Mouse (Mus musculus) liver, embryonic 12.5 days (tissue): ENCODE measurements at regions not wholly inside any gene's neighbourhood (a gene's known extent, or its start where the extent isn't known, plus 50 kb on each side); places are given as distances from the start of the nearest gene placed in this dataset.

Experiments
- ATAC-seq: fragments of 200-750 bp; cut with Nextera tagmentation; 2 replicates; pipeline ENCODE4 v1.8.0; 2017; ENCODE audit warnings: moderate number of reproducible peaks, mild to moderate bottlenecking, moderate library complexity
- H3K27ac ChIP-seq: fragments of 300-500 bp; sonication (generic); 2 replicates; pipeline ENCODE4 v1.5.1; 2016; ENCODE audit warnings: mild to moderate bottlenecking
- H3K27me3 ChIP-seq: fragments of 300-500 bp; sonication (generic); replicated peaks from 2 replicates; pipeline ENCODE4 v1.6.1; 2016; ENCODE audit warnings: mild to moderate bottlenecking, moderate library complexity
- H3K36me3 ChIP-seq: fragments of 300-500 bp; sonication (generic); 2 replicates; pipeline ENCODE4 v1.6.1; 2016; ENCODE audit warnings: mild to moderate bottlenecking, moderate library complexity
- H3K4me1 ChIP-seq: fragments of 300-500 bp; sonication (generic); 2 replicates; pipeline ENCODE4 v1.6.1; 2016
- H3K4me2 ChIP-seq: fragments of 300-500 bp; sonication (generic); 2 replicates; pipeline ENCODE4 v1.6.1; 2016; ENCODE audit warnings: mild to moderate bottlenecking, moderate library complexity
- H3K4me3 ChIP-seq: fragments of 300-500 bp; sonication (generic); 2 replicates; pipeline ENCODE4 v1.5.1; 2016; ENCODE audit warnings: mild to moderate bottlenecking, moderate library complexity
- H3K9ac ChIP-seq: fragments of 300-500 bp; sonication (generic); 2 replicates; pipeline ENCODE4 v1.6.1; 2016; ENCODE audit warnings: mild to moderate bottlenecking, moderate library complexity
- H3K9me3 ChIP-seq: fragments of 300-500 bp; sonication (generic); replicated peaks from 2 replicates; pipeline ENCODE4 v1.6.1; 2016; ENCODE audit warnings: mild to moderate bottlenecking, moderate library complexity
- WGBS: fragments of 180-500 bp; shearing (Covaris S2); methylation state at CpG from one replicate; pipeline ENCODE4 v1.1.7; 2016; ENCODE audit not compliant: insufficient replicate concordance; 5-methylcytosine and 5-hydroxymethylcytosine counted together

- H3K9me3 ChIP-seq, result no peaks in the 10 kb centered on the region
- no peak overlapping the region for H3K27ac ChIP-seq
- H3K9ac ChIP-seq, result no peak overlapping the region
- H3K4me2 ChIP-seq, result no peak overlapping the region
- WGBS, result 50% methylated on average over 2 of the region's 2 CpGs
- ATAC-seq, result no peak
- no peaks in the 10 kb centered on the region for H3K4me1 ChIP-seq
- H3K36me3 ChIP-seq, result no peaks in the 10 kb centered on the region
- no peaks in the 10 kb centered on the region for H3K27me3 ChIP-seq
- H3K4me3 ChIP-seq, result no peak overlapping the region
These were observed 365.4 kb upstream of the Gm10306 start for GRCm38 (mm10) chr4:94190940-94191339.

GRCm38 (mm10) chr4:94216265-94216664, 340.1 kb upstream of the Gm10306 start:
- 66% methylated on average over 1 of the region's 1 CpGs for WGBS
- ATAC-seq, result no peak
- Histone ChIP-seq H3K27me3 (no peaks in the 10 kb centered on the region), H3K9ac (no peak overlapping the region), H3K4me3 (no peak overlapping the region), H3K36me3 (no peaks in the 10 kb centered on the region), H3K4me1 (no peaks in the 10 kb centered on the region), H3K4me2 (no peak overlapping the region), H3K9me3 (no peaks in the 10 kb centered on the region), H3K27ac (no peak overlapping the region)

- no peak for ATAC-seq
- Histone ChIP-seq H3K27me3 (no peaks in the 10 kb centered on the region), H3K36me3 (no peaks in the 10 kb centered on the region), H3K9me3 (no peaks in the 10 kb centered on the region), H3K27ac (no peak overlapping the region), H3K9ac (no peak overlapping the region), H3K4me1 (no peaks in the 10 kb centered on the region), H3K4me2 (no peak overlapping the region), H3K4me3 (no peak overlapping the region)
- 71% methylated on average over 2 of the region's 2 CpGs for WGBS
These were observed 320.6 kb upstream of the Gm10306 start for GRCm38 (mm10) chr4:94235650-94236206.

GRCm38 (mm10) chr4:94256026-94256425, 300.3 kb upstream of the Gm10306 start:
- Histone ChIP-seq H3K27me3 (no peaks in the 10 kb centered on the region), H3K4me3 (no peak overlapping the region), H3K4me2 (no peak overlapping the region), H3K4me1 (no peaks in the 10 kb centered on the region), H3K9ac (no peak overlapping the region), H3K36me3 (no peaks in the 10 kb centered on the region), H3K27ac (no peak overlapping the region), H3K9me3 (no peaks in the 10 kb centered on the region)
- 51% methylated on average over 1 of the region's 1 CpGs for WGBS
- ATAC-seq, result no peak

- Histone ChIP-seq H3K27ac (no peak overlapping the region), H3K4me2 (no peak overlapping the region), H3K9me3 (no peaks in the 10 kb centered on the region), H3K9ac (no peak overlapping the region), H3K4me1 (no peaks in the 10 kb centered on the region), H3K27me3 (no peaks in the 10 kb centered on the region), H3K36me3 (no peaks in the 10 kb centered on the region), H3K4me3 (no peak overlapping the region)
- ATAC-seq, result no peak
These were observed 295.2 kb upstream of the Gm10306 start for GRCm38 (mm10) chr4:94261136-94261535.

GRCm38 (mm10) chr4:94281732-94282131, 274.6 kb upstream of the Gm10306 start:
- ATAC-seq, result no peak
- H3K4me1 ChIP-seq, result no peaks in the 10 kb centered on the region
- no peaks in the 10 kb centered on the region for H3K27me3 ChIP-seq
- no peaks in the 10 kb centered on the region for H3K36me3 ChIP-seq
- no peak overlapping the region for H3K4me2 ChIP-seq
- H3K27ac ChIP-seq, result no peak overlapping the region
- no peaks in the 10 kb centered on the region for H3K9me3 ChIP-seq
- no peak overlapping the region for H3K4me3 ChIP-seq
- H3K9ac ChIP-seq, result no peak overlapping the region

- no peaks in the 10 kb centered on the region for H3K27me3 ChIP-seq
- no peak for ATAC-seq
- no peak overlapping the region for H3K9ac ChIP-seq
- no peak overlapping the region for H3K27ac ChIP-seq
- H3K4me2 ChIP-seq, result no peak overlapping the region
- H3K4me1 ChIP-seq, result no peaks in the 10 kb centered on the region
- no peak overlapping the region for H3K4me3 ChIP-seq
- H3K36me3 ChIP-seq, result no peaks in the 10 kb centered on the region
- H3K9me3 ChIP-seq, result no peaks in the 10 kb centered on the region
These were observed 264.2 kb upstream of the Gm10306 start for GRCm38 (mm10) chr4:94292150-94292549.

GRCm38 (mm10) chr4:94317298-94317697, 239.0 kb upstream of the Gm10306 start:
- H3K36me3 ChIP-seq, result no peaks in the 10 kb centered on the region
- no peaks in the 10 kb centered on the region for H3K9me3 ChIP-seq
- no peaks in the 10 kb centered on the region for H3K27me3 ChIP-seq
- no peak for ATAC-seq
- no peaks in the 10 kb centered on the region for H3K4me1 ChIP-seq
- no peak overlapping the region for H3K4me2 ChIP-seq
- no peak overlapping the region for H3K9ac ChIP-seq
- H3K4me3 ChIP-seq, result no peak overlapping the region
- no peak overlapping the region for H3K27ac ChIP-seq

- Histone ChIP-seq H3K4me1 (no peaks in the 10 kb centered on the region), H3K9me3 (no peaks in the 10 kb centered on the region), H3K4me3 (no peak overlapping the region), H3K36me3 (no peaks in the 10 kb centered on the region), H3K27ac (no peak overlapping the region), H3K27me3 (no peaks in the 10 kb centered on the region), H3K9ac (no peak overlapping the region), H3K4me2 (no peak overlapping the region)
- no peak for ATAC-seq
- WGBS, result 65% methylated on average over 2 of the region's 2 CpGs
These were observed 229.6 kb upstream of the Gm10306 start for GRCm38 (mm10) chr4:94326759-94327158.

GRCm38 (mm10) chr4:94343331-94343730, 213.0 kb upstream of the Gm10306 start:
- Histone ChIP-seq H3K27me3 (no peaks in the 10 kb centered on the region), H3K36me3 (no peaks in the 10 kb centered on the region), H3K4me1 (no peaks in the 10 kb centered on the region), H3K9me3 (no peaks in the 10 kb centered on the region), H3K27ac (no peak overlapping the region), H3K4me3 (no peak overlapping the region), H3K9ac (no peak overlapping the region), H3K4me2 (no peak overlapping the region)
- ATAC-seq, result no peak

GRCm38 (mm10) chr4:94349273-94349672, 207.1 kb upstream of the Gm10306 start:
- no peaks in the 10 kb centered on the region for H3K27me3 ChIP-seq
- H3K4me2 ChIP-seq, result no peak overlapping the region
- no peak overlapping the region for H3K27ac ChIP-seq
- no peak overlapping the region for H3K4me3 ChIP-seq
- no peaks in the 10 kb centered on the region for H3K4me1 ChIP-seq
- H3K36me3 ChIP-seq, result no peaks in the 10 kb centered on the region
- WGBS, result 58% methylated on average over 1 of the region's 1 CpGs
- no peak for ATAC-seq
- no peak overlapping the region for H3K9ac ChIP-seq
- no peaks in the 10 kb centered on the region for H3K9me3 ChIP-seq

GRCm38 (mm10) chr4:94356982-94357381, 199.4 kb upstream of the Gm10306 start:
- Histone ChIP-seq H3K36me3 (no peaks in the 10 kb centered on the region), H3K9ac (no peak overlapping the region), H3K27me3 (no peaks in the 10 kb centered on the region), H3K4me1 (no peaks in the 10 kb centered on the region), H3K4me2 (no peak overlapping the region), H3K9me3 (no peaks in the 10 kb centered on the region), H3K4me3 (no peak overlapping the region), H3K27ac (no peak overlapping the region)
- no peak for ATAC-seq
- 34% methylated on average over 1 of the region's 1 CpGs for WGBS

- no peaks in the 10 kb centered on the region for H3K4me1 ChIP-seq
- no peaks in the 10 kb centered on the region for H3K27me3 ChIP-seq
- no peaks in the 10 kb centered on the region for H3K36me3 ChIP-seq
- no peak overlapping the region for H3K9ac ChIP-seq
- no peak overlapping the region for H3K4me3 ChIP-seq
- WGBS, result 72% methylated on average over 13 of the region's 13 CpGs
- no peak for ATAC-seq
- H3K9me3 ChIP-seq, result no peaks in the 10 kb centered on the region
- H3K4me2 ChIP-seq, result no peak overlapping the region
- H3K27ac ChIP-seq, result no peak overlapping the region
These were observed 195.4 kb upstream of the Gm10306 start for GRCm38 (mm10) chr4:94360810-94361527.
